Mouse (Mus musculus) lung, embryonic 16.5 days (tissue): ENCODE measurements around the gene Stx1a. TPM values are rescaled to one million over a fixed set of nuclear protein-coding genes. Genes with fewer than 3 reads are reported as not detected.
A peak's percentile ranks its signal among the peaks of the same experiment; 100 is the strongest.
"Not testable (repeated sequence)": the region's sequence is repeated elsewhere in the genome, so short reads cannot be mapped to it uniquely, and the experiment has no call there.

Experiments used
- ATAC-seq: fragments of 200-750 bp; cut with Nextera tagmentation; 2 replicates; pipeline ENCODE4 v1.8.0; 2017; ENCODE audit warnings: low read depth, mild to moderate bottlenecking, moderate library complexity
- H3K27ac ChIP-seq: fragments of 300-500 bp; sonication (generic); 2 replicates; pipeline ENCODE4 v1.5.1; 2014; ENCODE audit warnings: mild to moderate bottlenecking, control low read depth, low read length
- H3K27me3 ChIP-seq: fragments of 300-500 bp; sonication (generic); 2 replicates; pipeline ENCODE4 v1.6.1; 2014; ENCODE audit warnings: low read depth, low read length, mixed read lengths; ENCODE audit not compliant: control insufficient read depth, insufficient read depth
- H3K36me3 ChIP-seq: fragments of 300-500 bp; sonication (generic); 2 replicates; pipeline ENCODE4 v1.6.1; 2014; ENCODE audit warnings: low read length; ENCODE audit not compliant: control insufficient read depth, insufficient read depth
- H3K4me1 ChIP-seq: fragments of 300-500 bp; sonication (generic); replicated peaks from 2 replicates; pipeline ENCODE4 v1.6.1; 2014; ENCODE audit warnings: low read length, mixed read lengths; ENCODE audit not compliant: control insufficient read depth, insufficient read depth
- H3K4me2 ChIP-seq: fragments of 300-500 bp; sonication (generic); 2 replicates; pipeline ENCODE4 v1.6.1; 2014; ENCODE audit warnings: low read depth, low read length, control low read depth
- H3K4me3 ChIP-seq: fragments of 300-500 bp; sonication (generic); 2 replicates; pipeline ENCODE4 v1.5.1; 2014; ENCODE audit warnings: mild to moderate bottlenecking, low read length, control low read depth
- H3K9ac ChIP-seq: fragments of 300-500 bp; sonication (generic); 2 replicates; pipeline ENCODE4 v1.6.1; 2014; ENCODE audit warnings: low read length, control low read depth
- H3K9me3 ChIP-seq: fragments of 300-500 bp; sonication (generic); 2 replicates; pipeline ENCODE4 v1.6.1; 2016; ENCODE audit warnings: low read length; ENCODE audit not compliant: control insufficient read depth
- WGBS: fragments of 180-500 bp; shearing (Covaris S2); extraction: QIAGEN DNeasy Blood & Tissue Kit; methylation state at CpG from one replicate; pipeline ENCODE4 v1.1.7; 2014; 5-methylcytosine and 5-hydroxymethylcytosine counted together
- polyA plus RNA-seq: library from polyadenylated mRNA; unstranded; fragments of >200 nt; fragmentation: Nextera tagmentation; extraction: Ambion mirVana; gene quantifications from 2 replicates; pipeline ENCODE4 v1.2.1, GENCODE M21; 2015

Stx1a gene
- polyA plus RNA-seq, 1 experiment from 2014 or later = 11.8 TPM

DNA sequence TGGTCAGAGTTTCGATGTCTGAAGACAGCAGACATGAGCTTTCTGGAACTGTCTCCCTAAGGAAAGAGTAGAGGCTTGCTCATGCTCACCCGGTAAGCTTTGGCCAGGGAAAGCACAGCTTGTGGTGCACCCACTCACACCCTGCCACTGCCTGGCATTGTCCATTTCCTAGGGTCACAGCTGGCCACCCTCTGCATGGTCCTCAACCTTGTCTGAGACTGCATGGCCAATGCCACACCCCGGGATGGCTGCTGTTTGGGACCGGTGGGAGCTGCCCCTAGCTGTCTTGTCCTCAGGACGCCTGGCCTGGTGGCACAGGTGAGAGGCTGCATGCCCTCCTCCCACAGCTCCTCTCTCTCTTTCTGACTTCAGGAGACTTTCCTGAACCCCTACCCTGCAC is 25.3 kb downstream of the Stx1a start:
- no peak overlapping the region for H3K27ac ChIP-seq
- no peak overlapping the region for H3K9ac ChIP-seq
- no peaks in the 10 kb centered on the region for H3K27me3 ChIP-seq
- H3K9me3 ChIP-seq = no peaks in the 10 kb centered on the region
- peaks cover 20% of the 10 kb centered on the region for H3K36me3 ChIP-seq
- no peak for ATAC-seq
- 94% methylated on average over 5 of the region's 5 CpGs for WGBS
- no peaks in the 10 kb centered on the region for H3K4me1 ChIP-seq
- no peak overlapping the region for H3K4me2 ChIP-seq
- no peak overlapping the region for H3K4me3 ChIP-seq

DNA sequence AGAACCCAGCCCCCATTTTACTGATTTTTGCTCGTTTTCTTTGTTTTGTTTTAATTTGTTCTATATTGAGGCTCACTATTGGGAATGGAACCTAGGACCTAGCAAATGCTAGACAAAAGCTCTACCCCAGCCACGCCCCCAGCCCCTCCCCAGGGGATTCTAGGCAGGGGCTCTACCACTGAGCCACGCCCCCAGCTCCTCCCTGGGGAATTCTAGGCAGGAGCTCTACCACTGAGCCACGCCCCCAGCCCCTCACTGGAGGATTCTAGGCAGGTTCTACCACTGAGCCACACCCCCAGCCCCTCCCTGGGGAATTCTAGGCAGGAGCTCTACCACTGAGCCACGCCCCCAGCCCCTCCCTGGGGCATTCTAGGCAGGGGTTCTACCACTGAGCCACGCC is 26.0 kb downstream of the Stx1a start:
- H3K4me1 ChIP-seq, H3K27me3 ChIP-seq, ATAC-seq, H3K9me3 ChIP-seq, H3K27ac ChIP-seq, H3K9ac ChIP-seq, H3K4me2 ChIP-seq, H3K4me3 ChIP-seq: not testable (repeated sequence)
- H3K36me3 ChIP-seq = peaks cover 22% of the 10 kb centered on the region
- WGBS = 82% methylated on average over 6 of the region's 6 CpGs

DNA sequence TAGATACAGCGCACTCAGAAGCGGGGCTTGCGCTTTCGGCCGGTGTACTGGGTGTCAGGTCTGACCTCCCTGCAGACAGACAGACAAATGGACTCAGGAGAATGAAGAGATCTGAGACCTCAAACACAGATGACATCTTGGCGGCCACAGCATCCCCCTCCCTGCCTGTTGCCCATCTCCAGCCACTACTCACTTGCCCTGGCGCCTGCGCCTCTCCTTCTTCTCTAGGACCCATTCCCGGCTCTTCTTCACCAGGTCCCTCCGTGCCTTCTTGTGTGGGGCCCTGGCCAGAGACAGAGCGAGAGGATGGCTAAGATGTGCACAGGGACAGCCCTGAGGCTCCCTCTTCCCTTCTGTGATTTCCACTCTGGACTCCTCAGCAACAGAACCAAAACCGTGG is 30.1 kb downstream of the Stx1a start:
- Histone ChIP-seq H3K4me1 (no peaks in the 10 kb centered on the region), H3K4me2 (no peak overlapping the region), H3K27me3 (no peaks in the 10 kb centered on the region), H3K4me3 (no peak overlapping the region), H3K36me3 (peaks cover 19% of the 10 kb centered on the region; the same call in 1 of the 2 replicates), H3K27ac (no peak overlapping the region), H3K9me3 (no peaks in the 10 kb centered on the region), H3K9ac (no peak overlapping the region)
- no peak for ATAC-seq
- 80% methylated on average over 12 of the region's 12 CpGs for WGBS

DNA sequence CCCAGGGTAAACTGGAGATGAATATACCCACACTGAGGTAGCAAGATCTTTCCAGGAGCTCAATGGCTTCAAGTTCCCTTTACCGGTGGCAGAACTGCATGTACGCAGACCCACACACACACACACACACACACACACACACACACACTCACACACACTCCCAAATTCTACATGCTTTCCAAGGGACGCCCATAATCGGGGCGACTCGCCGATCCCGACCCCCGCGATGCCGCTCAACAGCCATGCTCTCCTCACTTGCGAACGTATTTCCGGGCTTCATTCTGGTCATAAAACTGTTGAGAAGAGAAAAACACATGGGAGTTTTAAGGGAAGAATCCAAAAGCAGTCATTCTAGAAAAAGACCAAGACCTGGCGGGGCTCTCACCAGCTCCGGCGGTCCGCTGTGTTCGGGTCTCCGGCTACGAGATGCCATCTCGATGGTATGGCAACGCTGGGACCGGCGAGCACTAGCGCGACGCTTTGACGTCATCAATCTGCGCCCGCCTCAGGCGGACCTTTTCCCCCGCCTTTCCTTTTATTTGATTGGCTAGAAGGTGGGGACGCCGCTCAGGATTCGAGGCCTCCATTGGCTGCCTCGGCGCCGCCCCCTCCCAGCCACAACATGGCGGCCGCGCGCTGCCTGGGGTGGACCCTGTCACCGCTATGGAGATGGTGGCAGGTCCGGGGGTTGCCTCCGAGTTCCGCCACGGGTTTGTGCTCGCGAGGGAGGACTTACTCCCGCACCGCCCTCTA is 40.5 kb downstream of the Stx1a start, which contains the start of gene Dnajc30:
Gene Dnajc30, plus strand, starts transcription at position 574 of the 753 bp plus-strand sequence.
- H3K9ac ChIP-seq = peak within 1 kb of the TSS; percentile 81
- peak within 1 kb of the TSS; percentile 91 for H3K4me3 ChIP-seq
- peak within 1 kb of the TSS; percentile 90 for H3K4me2 ChIP-seq
- peak within 1 kb of the TSS; percentile 55 for H3K27ac ChIP-seq
- under 1% methylated on average over 52 of the region's 52 CpGs for WGBS
- no peaks in the 10 kb centered on the region for H3K9me3 ChIP-seq
- H3K27me3 ChIP-seq = no peaks in the 10 kb centered on the region
- H3K4me1 ChIP-seq = peaks cover 15% of the 10 kb centered on the region
- peaks cover 17% of the 10 kb centered on the region for H3K36me3 ChIP-seq
- peak; percentile 99 for ATAC-seq

DNA sequence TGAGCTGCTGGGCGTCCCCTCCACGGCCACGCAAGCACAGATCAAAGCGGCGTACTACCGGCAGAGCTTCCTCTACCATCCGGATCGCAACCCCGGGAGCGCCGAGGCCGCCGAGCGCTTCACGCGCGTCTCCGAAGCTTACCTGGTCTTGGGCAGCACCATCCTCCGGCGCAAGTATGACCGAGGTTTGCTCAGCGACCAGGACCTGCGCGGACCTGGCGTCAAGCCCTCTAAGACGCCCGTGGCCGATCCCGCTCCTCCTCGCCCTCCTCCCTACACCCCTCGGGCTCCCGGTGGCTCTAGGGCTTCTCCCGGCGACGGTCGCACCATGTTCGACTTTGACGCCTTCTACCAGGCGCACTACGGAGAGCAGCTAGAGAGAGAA is 41.1 kb downstream of the Stx1a start:
- peak; percentile 61 for ATAC-seq
- Histone ChIP-seq H3K4me2 (peak overlapping the region; percentile 90), H3K4me3 (peak overlapping the region; percentile 91), H3K9ac (peak overlapping the region; percentile 81), H3K27ac (peak overlapping the region; percentile 55), H3K9me3 (no peaks in the 10 kb centered on the region), H3K27me3 (no peaks in the 10 kb centered on the region), H3K4me1 (peaks cover 15% of the 10 kb centered on the region), H3K36me3 (peaks cover 16% of the 10 kb centered on the region)
- WGBS = 0% methylated on average over 40 of the region's 40 CpGs

DNA sequence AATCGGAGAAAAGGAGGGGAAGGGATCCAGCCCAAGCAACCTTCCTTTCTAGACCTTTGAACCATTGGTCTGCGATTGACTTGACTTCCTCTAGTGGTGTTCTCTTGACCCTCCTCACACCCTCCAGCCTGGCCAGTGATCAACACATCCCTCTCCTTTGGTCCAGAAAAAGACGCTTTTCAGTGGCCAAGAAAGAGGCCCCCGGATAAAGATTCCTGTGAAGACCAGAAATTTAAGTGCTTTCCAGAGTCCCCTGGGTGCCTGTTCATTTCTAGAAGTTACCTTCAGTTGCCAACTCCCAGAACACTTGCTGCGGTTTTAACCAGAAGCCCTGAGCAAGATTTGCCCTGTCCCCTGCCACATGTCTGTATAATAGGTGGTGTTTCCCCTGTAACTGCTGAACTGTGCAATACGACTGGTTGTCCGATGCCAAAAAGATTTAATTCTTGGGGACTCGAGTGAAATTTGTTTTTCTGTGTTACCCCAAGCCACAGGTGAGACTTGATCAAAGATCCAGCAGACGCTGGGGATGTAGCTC is 41.7 kb downstream of the Stx1a start, which contains the start of gene Bud23:
Gene Bud23, minus strand, starts transcription at position 51 of the 538 bp plus-strand sequence.
- Histone ChIP-seq H3K9ac (peak within 1 kb of the TSS; percentile 81), H3K4me2 (peak within 1 kb of the TSS; percentile 90), H3K4me3 (peak within 1 kb of the TSS; percentile 91), H3K27ac (peak within 1 kb of the TSS; percentile 55), H3K4me1 (peaks cover 15% of the 10 kb centered on the region), H3K36me3 (peaks cover 14% of the 10 kb centered on the region)
- not testable (repeated sequence) for H3K27me3 ChIP-seq, ATAC-seq, H3K9me3 ChIP-seq
- 64% methylated on average over 9 of the region's 9 CpGs for WGBS

DNA sequence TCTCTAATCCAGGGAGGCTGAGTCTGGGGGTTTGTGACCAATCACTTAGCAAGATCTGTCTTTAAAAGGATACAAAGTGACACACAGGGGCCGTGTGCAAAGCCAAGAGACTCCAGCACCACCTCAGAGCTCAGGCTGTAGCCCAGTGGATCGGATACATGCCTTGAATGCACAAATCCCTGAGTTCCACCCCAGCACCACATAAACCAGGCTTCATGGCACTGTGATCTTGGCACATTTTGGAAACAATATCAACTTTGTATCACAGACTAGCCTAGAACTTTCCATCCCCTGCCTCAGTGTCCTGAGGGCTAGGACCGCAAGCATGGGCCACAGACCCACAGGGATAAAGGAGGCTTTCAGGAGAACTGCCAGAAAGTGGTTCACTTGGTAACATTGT is 42.7 kb downstream of the Stx1a start:
- peaks cover 6% of the 10 kb centered on the region; the same call in 1 of the 2 replicates for H3K36me3 ChIP-seq
- no peaks in the 10 kb centered on the region for H3K9me3 ChIP-seq
- H3K4me1 ChIP-seq = peaks cover 15% of the 10 kb centered on the region
- H3K4me2 ChIP-seq = no peak overlapping the region
- no peaks in the 10 kb centered on the region for H3K27me3 ChIP-seq
- H3K9ac ChIP-seq = no peak overlapping the region
- 86% methylated on average over 3 of the region's 3 CpGs for WGBS
- no peak overlapping the region for H3K27ac ChIP-seq
- ATAC-seq = no peak
- H3K4me3 ChIP-seq = no peak overlapping the region

DNA sequence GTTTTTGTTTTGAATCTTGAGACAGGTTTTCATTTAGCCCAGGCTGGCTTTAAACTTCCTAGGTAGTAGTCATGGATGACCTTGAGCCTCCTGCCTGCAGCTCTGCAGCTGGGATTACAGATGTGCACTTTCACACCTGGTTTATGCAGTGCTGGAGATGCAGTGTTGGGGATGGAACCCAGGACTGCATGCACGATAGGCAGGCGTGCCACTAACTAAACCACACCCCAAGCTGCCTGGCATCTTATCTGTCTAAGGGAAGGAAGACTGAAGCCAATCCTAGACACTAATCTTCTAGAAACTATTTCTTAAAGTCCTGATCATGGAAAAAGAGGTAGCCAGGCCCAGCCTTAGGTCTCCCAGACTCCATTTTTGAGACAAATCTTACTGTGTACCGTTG is 47.2 kb downstream of the Stx1a start:
- Histone ChIP-seq H3K9ac (no peak overlapping the region), H3K36me3 (peaks cover 6% of the 10 kb centered on the region; the same call in 1 of the 2 replicates), H3K4me2 (no peak overlapping the region), H3K4me1 (peaks cover 9% of the 10 kb centered on the region), H3K9me3 (no peaks in the 10 kb centered on the region), H3K27ac (no peak overlapping the region), H3K4me3 (no peak overlapping the region), H3K27me3 (no peaks in the 10 kb centered on the region)
- no peak for ATAC-seq
- WGBS = 86% methylated on average over 3 of the region's 3 CpGs

DNA sequence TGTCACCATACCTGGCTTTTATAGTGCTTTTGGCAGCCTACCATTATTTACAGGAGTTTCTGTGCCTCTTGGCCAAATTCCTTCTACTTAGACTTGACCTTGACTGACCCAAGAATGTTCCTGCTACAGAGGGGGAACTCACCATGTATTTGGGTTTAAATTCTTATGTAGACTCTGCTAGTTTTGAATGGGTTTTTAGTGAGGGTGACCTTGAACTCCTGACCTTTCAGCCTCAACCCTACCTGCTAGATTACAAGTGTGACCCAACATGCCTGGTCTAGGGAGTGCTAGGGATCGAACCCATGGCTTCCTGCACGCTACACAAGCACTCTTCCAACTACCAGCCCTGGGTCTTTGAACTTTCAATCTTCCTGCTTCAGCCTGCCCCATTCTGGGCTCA is 48.8 kb downstream of the Stx1a start:
- Histone ChIP-seq H3K36me3 (peaks cover 2% of the 10 kb centered on the region; the same call in 1 of the 2 replicates), H3K9ac (no peak overlapping the region), H3K27me3 (no peaks in the 10 kb centered on the region), H3K27ac (no peak overlapping the region), H3K9me3 (no peaks in the 10 kb centered on the region), H3K4me2 (no peak overlapping the region), H3K4me3 (no peak overlapping the region), H3K4me1 (peaks cover 8% of the 10 kb centered on the region)
- WGBS = 87% methylated on average over 2 of the region's 2 CpGs
- no peak for ATAC-seq
